Mouse (Mus musculus) limb, embryonic 14.5 days (tissue): ENCODE results near the gene Med27. TPM values are rescaled to one million over a fixed set of nuclear protein-coding genes. Genes with fewer than 3 reads are reported as not detected.

Source experiments
- ATAC-seq: fragments of 200-750 bp; cut with Nextera tagmentation; 2 replicates; pipeline ENCODE4 v1.8.0; 2017; ENCODE audit warnings: low read depth, moderate number of reproducible peaks, moderate TSS enrichment; ENCODE audit not compliant: low FRiP score
- DNase-seq: peaks from one replicate; pipeline ENCODE4 v3.0.0-alpha.2; 2015; ENCODE audit warnings: low spot score
- H3K27ac ChIP-seq: fragments of 300-500 bp; sonication (generic); replicated peaks from 2 replicates; pipeline ENCODE4 v1.5.1; 2014; ENCODE audit warnings: low read depth, mild to moderate bottlenecking, low read length, moderate library complexity, mixed read lengths
- H3K27me3 ChIP-seq: fragments of 300-500 bp; sonication (generic); 2 replicates; pipeline ENCODE4 v1.6.1; 2014; ENCODE audit warnings: low read length, mixed read lengths; ENCODE audit not compliant: control insufficient read depth, insufficient read depth
- H3K36me3 ChIP-seq: fragments of 300-500 bp; sonication (generic); 2 replicates; pipeline ENCODE4 v1.6.1; 2014; ENCODE audit warnings: mild to moderate bottlenecking, low read length, moderate library complexity, mixed read lengths; ENCODE audit not compliant: control insufficient read depth, insufficient read depth
- H3K4me1 ChIP-seq: fragments of 300-500 bp; sonication (generic); 2 replicates; pipeline ENCODE4 v1.6.1; 2014; ENCODE audit warnings: antibody characterized with exemption, low read length, mixed read lengths; ENCODE audit not compliant: control insufficient read depth, insufficient read depth
- H3K4me2 ChIP-seq: fragments of 300-500 bp; sonication (generic); replicated peaks from 2 replicates; pipeline ENCODE4 v1.6.1; 2014; ENCODE audit warnings: low read depth, mild to moderate bottlenecking, low read length, moderate library complexity; ENCODE audit not compliant: severe bottlenecking
- H3K4me3 ChIP-seq: fragments of 300-500 bp; sonication (generic); replicated peaks from 2 replicates; pipeline ENCODE4 v1.5.1; 2014; ENCODE audit warnings: low read length
- H3K9ac ChIP-seq: fragments of 300-500 bp; sonication (generic); 2 replicates; pipeline ENCODE4 v1.6.1; 2014; ENCODE audit warnings: mild to moderate bottlenecking, low read depth, low read length, moderate library complexity; ENCODE audit not compliant: severe bottlenecking
- H3K9me3 ChIP-seq: fragments of 300-500 bp; sonication (generic); 2 replicates; pipeline ENCODE4 v1.6.1; 2016; ENCODE audit warnings: low read length; ENCODE audit not compliant: control insufficient read depth
- POLR2A ChIP-seq: fragments of 200-500 bp; IDR thresholded peaks from 2 replicates; pipeline ENCODE4 v1.8.0; 2012; ENCODE audit warnings: inconsistent platforms, mild to moderate bottlenecking, moderate library complexity, borderline replicate concordance; ENCODE audit not compliant: insufficient read depth, insufficient read length; ENCODE audit errors: extremely low read depth
- WGBS: fragments of 180-500 bp; shearing (Covaris S2); extraction: QIAGEN DNeasy Blood & Tissue Kit; methylation state at CpG from one replicate; pipeline ENCODE4 v1.1.7; 2014; 5-methylcytosine and 5-hydroxymethylcytosine counted together
- polyA plus RNA-seq, 2 experiments: library from polyadenylated mRNA; depleted of rRNA in 1 of 2; stranded (reverse) in 1 of 2; unstranded in 1 of 2; fragments of >200 nt; fragmentation: Nextera tagmentation in 1 of 2; extraction: Ambion mirVana in 1 of 2; gene quantifications; 2 replicates each; pipeline versions ENCODE4 v1.2.1 to v1.2.3; 2012 to 2014

Med27 gene
- polyA plus RNA-seq, 2 experiments = 45.6 to 49.4 TPM

- H3K4me1 ChIP-seq = no peaks in the 10 kb centered on the region
- H3K27me3 ChIP-seq = no peaks in the 10 kb centered on the region
- no peak overlapping the region for H3K9ac ChIP-seq
- WGBS = 53% methylated on average over 11 of the region's 11 CpGs
- H3K4me2 ChIP-seq = no peak overlapping the region
- no peaks in the 10 kb centered on the region for H3K36me3 ChIP-seq
- H3K4me3 ChIP-seq = no peak overlapping the region
- no peak for ATAC-seq
- no peaks in the 10 kb centered on the region for H3K9me3 ChIP-seq
- no peak overlapping the region for H3K27ac ChIP-seq
- no peak for DNase-seq
- TF ChIP-seq POLR2A = no peak
Measured at GRCm38 (mm10) chr2:29320229-29320751, 26.3 kb upstream of the Med27 start.

- no peak overlapping the region for H3K27ac ChIP-seq
- no peaks in the 10 kb centered on the region for H3K9me3 ChIP-seq
- H3K4me3 ChIP-seq = no peak overlapping the region
- WGBS = 58% methylated on average over 6 of the region's 6 CpGs
- H3K36me3 ChIP-seq = no peaks in the 10 kb centered on the region
- ATAC-seq (no peak), DNase-seq (no peak)
- H3K4me2 ChIP-seq = no peak overlapping the region
- no peaks in the 10 kb centered on the region for H3K27me3 ChIP-seq
- H3K4me1 ChIP-seq = no peaks in the 10 kb centered on the region
- TF ChIP-seq POLR2A = no peak
- no peak overlapping the region for H3K9ac ChIP-seq
Measured at GRCm38 (mm10) chr2:29320780-29321179, 25.8 kb upstream of the Med27 start.

GRCm38 (mm10) chr2:29324456-29324855, 22.2 kb upstream of the Med27 start:
- H3K36me3 ChIP-seq = no peaks in the 10 kb centered on the region
- no peak for ATAC-seq
- no peak overlapping the region for H3K4me2 ChIP-seq
- 93% methylated on average over 2 of the region's 2 CpGs for WGBS
- no peak overlapping the region for H3K4me3 ChIP-seq
- no peaks in the 10 kb centered on the region for H3K27me3 ChIP-seq
- no peak for TF ChIP-seq POLR2A
- H3K27ac ChIP-seq = no peak overlapping the region
- H3K9ac ChIP-seq = no peak overlapping the region
- H3K4me1 ChIP-seq = no peaks in the 10 kb centered on the region
- DNase-seq = no peak
- no peaks in the 10 kb centered on the region for H3K9me3 ChIP-seq

GRCm38 (mm10) chr2:29330471-29330870, 16.1 kb upstream of the Med27 start:
- no peaks in the 10 kb centered on the region for H3K36me3 ChIP-seq
- no peak overlapping the region for H3K4me2 ChIP-seq
- no peaks in the 10 kb centered on the region for H3K9me3 ChIP-seq
- no peaks in the 10 kb centered on the region for H3K27me3 ChIP-seq
- no peaks in the 10 kb centered on the region for H3K4me1 ChIP-seq
- no peak for ATAC-seq
- H3K27ac ChIP-seq = no peak overlapping the region
- TF ChIP-seq POLR2A = no peak
- DNase-seq = no peak
- no peak overlapping the region for H3K4me3 ChIP-seq
- H3K9ac ChIP-seq = no peak overlapping the region
- 79% methylated on average over 1 of the region's 1 CpGs for WGBS

DNA sequence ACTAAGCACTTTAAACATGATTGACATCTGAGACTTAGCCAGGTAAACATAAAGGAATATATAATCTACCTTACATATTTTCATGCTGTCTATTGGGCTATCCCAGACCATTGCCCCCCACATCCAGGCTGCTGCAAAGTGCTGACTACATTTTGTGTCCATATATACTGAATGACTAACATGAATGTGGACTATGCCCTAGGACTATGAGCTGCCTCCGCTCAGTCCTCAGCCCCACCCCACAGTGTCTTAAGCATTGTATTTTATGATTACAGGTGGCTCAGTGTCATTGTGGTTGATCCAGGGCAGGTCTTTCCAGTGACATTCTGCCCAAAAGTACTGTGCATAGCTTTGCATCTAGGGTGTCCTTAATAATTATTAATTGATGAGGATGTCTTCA, 8.2 kb upstream of the Med27 start:
- Histone ChIP-seq H3K27ac (no peak overlapping the region), H3K9me3 (no peaks in the 10 kb centered on the region), H3K4me2 (no peak overlapping the region), H3K9ac (no peak overlapping the region), H3K4me3 (no peak overlapping the region), H3K36me3 (no peaks in the 10 kb centered on the region), H3K27me3 (no peaks in the 10 kb centered on the region), H3K4me1 (no peaks in the 10 kb centered on the region)
- TF ChIP-seq POLR2A = no peak
- DNase-seq = no peak
- ATAC-seq = no peak
- 87% methylated on average over 1 of the region's 1 CpGs for WGBS
